Mouse (Mus musculus) c-Kit-negative CD71-positive TER-119-positive erythroid progenitor cells, embryonic 14.5 days (primary cell): Measurements from ENCODE around the gene Ddx49.

Experiments
- DNase-seq: peaks from one replicate; pipeline ENCODE4 v3.0.0-alpha.2; 2013; ENCODE audit warnings: low read depth, low spot score

The Ddx49 gene

GRCm38 (mm10) chr8:70302358-70302890, at the start of gene Ddx49, which contains the start of gene Cope:
Gene Ddx49 (minus strand): TSS chr8:70302489.
Gene Cope (plus strand): TSS chr8:70302518.
- DNase-seq: peak; percentile 82

- DNase-seq: no peak
Observed at GRCm38 (mm10) chr8:70352000-70352384, 49.7 kb upstream of the Ddx49 start.

GRCm38 (mm10) chr8:70351035-70351999, 49.0 kb upstream of the Ddx49 start:
- no peak for DNase-seq

GRCm38 (mm10) chr8:70347860-70348420, 45.7 kb upstream of the Ddx49 start:
- DNase-seq: no peak

GRCm38 (mm10) chr8:70347443-70347842, 45.2 kb upstream of the Ddx49 start:
- no peak for DNase-seq

- DNase-seq: no peak
Observed at GRCm38 (mm10) chr8:70344279-70344678, 42.0 kb upstream of the Ddx49 start.

- DNase-seq: no peak
Observed at GRCm38 (mm10) chr8:70343696-70344095, 41.4 kb upstream of the Ddx49 start.

GRCm38 (mm10) chr8:70343076-70343475, 40.8 kb upstream of the Ddx49 start:
- no peak for DNase-seq

- DNase-seq: no peak
Observed at GRCm38 (mm10) chr8:70342007-70342406, 39.7 kb upstream of the Ddx49 start.

GRCm38 (mm10) chr8:70340659-70341058, 38.4 kb upstream of the Ddx49 start:
- DNase-seq: no peak

- no peak for DNase-seq
Observed at GRCm38 (mm10) chr8:70338931-70339330, 36.6 kb upstream of the Ddx49 start.

- DNase-seq: no peak
Observed at GRCm38 (mm10) chr8:70332878-70333202, 30.6 kb upstream of the Ddx49 start.

- DNase-seq: no peak
Observed at GRCm38 (mm10) chr8:70332070-70332877, 30.0 kb upstream of the Ddx49 start.

GRCm38 (mm10) chr8:70331526-70331925, 29.2 kb upstream of the Ddx49 start:
- no peak for DNase-seq

GRCm38 (mm10) chr8:70330741-70331364, 28.6 kb upstream of the Ddx49 start:
- no peak for DNase-seq

- no peak for DNase-seq
Observed at GRCm38 (mm10) chr8:70329835-70330740, 27.8 kb upstream of the Ddx49 start.

- no peak for DNase-seq
Observed at GRCm38 (mm10) chr8:70329124-70329834, 27.0 kb upstream of the Ddx49 start, which contains the start of gene Gdf1. Gene Gdf1 (plus strand): TSS chr8:70329817.

- peak; percentile 61 for DNase-seq
Observed at GRCm38 (mm10) chr8:70327512-70327911, 25.2 kb upstream of the Ddx49 start.

- DNase-seq: no peak
Observed at GRCm38 (mm10) chr8:70323716-70324115, 21.4 kb upstream of the Ddx49 start.

- no peak for DNase-seq
Observed at GRCm38 (mm10) chr8:70317872-70318271, 15.6 kb upstream of the Ddx49 start.
